Mouse (Mus musculus): Measurements from ENCODE around the gene Wdr18.

Wdr18 gene

DNA sequence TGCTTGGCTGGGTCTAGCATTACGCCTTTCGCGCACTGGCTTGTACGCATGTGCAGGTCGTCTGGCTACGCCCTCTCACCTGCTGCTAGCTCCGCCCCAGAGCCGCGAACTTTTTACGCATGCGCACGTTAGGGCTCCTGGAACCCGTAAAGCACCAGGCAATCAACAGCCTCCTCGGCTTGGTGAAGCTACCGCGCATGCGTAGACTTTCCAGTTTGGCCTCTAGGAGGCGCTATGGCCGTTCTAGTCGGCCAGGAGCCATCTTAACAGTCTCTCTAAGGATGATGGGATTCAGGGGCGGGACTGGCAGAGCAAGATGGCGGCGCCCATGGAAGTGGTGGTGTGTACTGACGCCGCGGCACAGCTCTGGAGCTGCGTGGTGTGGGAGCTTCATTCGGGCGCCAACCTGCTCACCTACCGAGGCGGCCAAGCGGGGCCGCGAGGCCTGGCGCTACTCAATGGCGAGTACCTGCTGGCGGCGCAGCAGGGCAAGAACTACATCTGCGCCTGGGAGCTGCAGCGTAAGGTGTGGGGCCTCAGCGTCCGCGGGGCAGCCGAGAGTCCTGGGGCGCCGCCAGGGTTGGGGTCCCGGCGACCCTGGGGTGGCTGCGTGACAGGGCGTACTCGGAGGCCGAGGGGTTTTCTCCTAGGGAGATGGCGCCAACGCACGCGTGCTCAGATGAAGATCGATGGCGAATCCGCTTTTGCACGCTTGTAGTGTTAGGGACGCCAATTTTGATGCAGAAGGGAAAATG lies at the start of gene Wdr18:
Wdr18 (plus strand) TSS at position 306 of the 755 bp plus-strand sequence.
- peak; percentile 99 to 100 for DNase-seq (ENCODE audit: low spot score in 2 of 2)

GRCm38 (mm10) chr10:79910556-79910955 lies 49.4 kb upstream of the Wdr18 start, which contains the start of gene Gm26602:
TSS of gene Gm26602 (plus strand) at chr10:79910856.
- DNase-seq (ENCODE audit: low spot score in 2 of 2): no peak

- no peak for DNase-seq (ENCODE audit: low spot score in 2 of 2)
Observed at GRCm38 (mm10) chr10:79912412-79912811, 47.5 kb upstream of the Wdr18 start.

DNA sequence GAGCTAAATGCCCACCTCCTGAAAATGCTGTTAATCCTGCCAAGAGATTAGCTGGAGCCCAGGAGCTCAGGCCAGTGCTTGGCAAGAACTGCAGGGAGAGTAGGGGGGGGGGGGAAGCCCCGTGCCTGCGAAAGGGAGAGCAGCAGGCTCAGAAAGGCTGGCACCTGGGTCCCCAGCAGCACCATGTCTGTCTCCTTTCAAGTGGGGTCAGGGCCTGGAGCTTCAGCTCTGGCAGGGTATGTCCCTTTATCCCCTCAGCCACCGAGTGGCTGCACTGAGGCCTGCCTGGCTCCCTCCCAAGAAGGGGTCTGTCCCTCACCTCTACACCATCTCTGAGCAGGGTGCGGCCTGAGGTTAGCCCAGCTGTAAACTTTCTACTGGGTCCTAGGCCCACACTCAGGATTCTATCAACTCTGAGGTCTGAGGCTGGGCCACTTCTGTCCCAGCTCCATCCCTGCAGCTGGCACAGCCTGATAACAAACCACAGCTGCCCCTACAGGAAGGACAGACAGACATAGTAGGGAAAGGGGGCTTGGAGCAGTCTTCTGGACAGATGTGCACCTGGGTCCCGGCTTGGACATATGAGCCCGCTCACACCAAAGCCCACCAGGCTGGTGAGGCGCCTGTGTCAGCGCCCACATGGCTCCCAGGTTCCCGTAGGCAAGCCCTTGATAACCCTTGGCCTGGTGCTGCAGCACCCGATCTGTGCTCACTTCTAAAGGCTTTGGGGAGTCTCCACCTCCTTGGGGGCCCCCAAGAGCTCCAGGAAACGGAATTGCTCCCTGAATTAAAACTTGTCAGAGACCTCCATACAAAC lies 45.6 kb upstream of the Wdr18 start:
- DNase-seq (ENCODE audit: low spot score in 2 of 2): no peak

- no peak for DNase-seq (ENCODE audit: low spot score in 2 of 2)
Observed at GRCm38 (mm10) chr10:79914948-79915596, 44.9 kb upstream of the Wdr18 start.

- no peak for DNase-seq (ENCODE audit: low spot score in 2 of 2)
Observed at GRCm38 (mm10) chr10:79916081-79916480, 43.9 kb upstream of the Wdr18 start.

GRCm38 (mm10) chr10:79916808-79917531 lies 43.0 kb upstream of the Wdr18 start, which contains the start of gene Kiss1r:
TSS of gene Kiss1r (plus strand) at chr10:79916971.
- peak in 1 of 2 experiments; percentile 76 for DNase-seq (ENCODE audit: low spot score in 2 of 2)

- DNase-seq (ENCODE audit: low spot score in 2 of 2): no peak
Observed at GRCm38 (mm10) chr10:79917532-79918100, 42.3 kb upstream of the Wdr18 start.

DNA sequence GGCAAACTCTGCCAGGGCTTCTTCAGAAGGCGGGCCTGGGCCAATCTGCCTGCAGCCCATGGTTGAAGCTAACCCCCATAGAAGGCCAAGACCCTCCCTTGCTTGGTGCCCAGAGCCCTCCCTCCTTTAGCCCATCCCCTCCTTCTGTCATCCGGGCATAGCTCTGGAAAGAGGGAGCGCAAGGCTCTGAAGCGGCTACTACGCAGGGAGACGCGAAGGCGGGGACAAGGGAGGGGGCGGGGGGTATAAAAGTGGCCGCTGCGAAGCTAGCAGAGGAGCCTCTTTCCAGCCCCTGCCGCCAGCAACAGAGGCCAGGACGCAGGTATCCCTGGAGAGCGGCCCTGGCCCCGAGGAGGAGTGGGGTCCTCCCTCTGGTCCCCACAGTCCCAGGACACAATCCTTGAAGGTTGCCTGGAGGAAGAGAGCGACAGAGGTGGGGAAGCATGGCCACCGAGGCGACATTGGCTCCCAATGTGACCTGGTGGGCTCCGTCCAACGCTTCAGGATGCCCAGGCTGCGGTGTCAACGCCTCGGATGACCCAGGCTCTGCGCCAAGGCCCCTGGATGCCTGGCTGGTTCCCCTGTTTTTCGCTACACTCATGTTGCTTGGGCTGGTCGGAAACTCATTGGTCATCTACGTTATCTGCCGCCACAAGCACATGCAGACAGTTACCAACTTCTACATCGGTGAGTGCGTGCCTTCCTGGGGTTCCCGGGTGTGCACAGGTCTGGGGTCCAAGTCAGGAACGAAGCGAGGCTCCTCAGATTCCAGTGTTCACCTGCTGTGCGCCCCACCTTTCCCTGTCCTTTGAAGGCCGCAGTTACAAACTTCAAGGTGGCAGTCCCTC lies 41.5 kb upstream of the Wdr18 start:
- DNase-seq (ENCODE audit: low spot score in 2 of 2): no peak

- no peak for DNase-seq (ENCODE audit: low spot score in 2 of 2)
Observed at GRCm38 (mm10) chr10:79919251-79919849, 40.6 kb upstream of the Wdr18 start.

GRCm38 (mm10) chr10:79920056-79920890 lies 39.7 kb upstream of the Wdr18 start:
- DNase-seq (ENCODE audit: low spot score in 2 of 2): no peak

- no peak for DNase-seq (ENCODE audit: low spot score in 2 of 2)
Observed at GRCm38 (mm10) chr10:79920958-79921535, 38.9 kb upstream of the Wdr18 start, which contains the start of gene R3hdm4. TSS of gene R3hdm4 (minus strand) at chr10:79921208.

- DNase-seq (ENCODE audit: low spot score in 2 of 2): no peak
Observed at GRCm38 (mm10) chr10:79921572-79921971, 38.4 kb upstream of the Wdr18 start.

DNA sequence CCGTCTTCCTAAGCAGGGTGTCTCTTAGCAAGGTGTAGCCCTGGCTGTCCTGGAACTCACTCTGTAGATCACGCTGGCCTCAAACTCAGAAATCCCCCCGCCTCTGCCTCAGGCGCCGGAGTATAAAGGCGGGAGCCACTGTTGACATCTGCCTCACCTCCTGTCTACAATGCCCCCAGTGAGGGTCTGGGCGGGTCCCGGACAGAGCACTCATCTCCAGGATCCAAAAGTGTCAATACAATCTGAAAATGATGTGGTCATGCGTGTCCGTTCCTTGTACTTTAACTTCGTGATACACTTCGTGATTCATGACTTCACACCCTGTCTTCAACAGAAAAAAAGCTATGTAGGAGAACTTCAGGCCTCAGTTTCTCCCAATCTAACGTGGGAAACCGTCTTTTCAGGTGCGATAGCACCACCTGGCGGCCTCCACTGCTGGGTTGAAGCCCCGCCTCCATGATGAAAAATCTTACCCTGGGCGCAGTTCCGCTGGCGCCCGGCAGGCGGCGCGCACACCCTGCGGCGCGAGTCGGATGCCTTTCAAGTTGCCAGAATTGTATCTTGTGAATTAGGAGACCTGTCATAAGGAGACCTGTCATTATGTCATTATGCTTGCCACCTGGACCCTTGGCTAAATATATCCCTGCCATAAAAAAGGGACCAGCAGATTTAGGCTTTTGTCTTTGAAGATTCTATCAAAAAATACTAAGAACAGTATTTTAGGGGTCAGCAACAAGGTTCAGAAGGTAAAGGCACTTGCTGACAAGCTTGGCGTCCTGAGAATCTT lies 34.8 kb upstream of the Wdr18 start:
- peak; percentile 74 to 97 for DNase-seq (ENCODE audit: low spot score in 2 of 2)

- no peak for DNase-seq (ENCODE audit: low spot score in 2 of 2)
Observed at GRCm38 (mm10) chr10:79925785-79926490, 34.0 kb upstream of the Wdr18 start.

DNA sequence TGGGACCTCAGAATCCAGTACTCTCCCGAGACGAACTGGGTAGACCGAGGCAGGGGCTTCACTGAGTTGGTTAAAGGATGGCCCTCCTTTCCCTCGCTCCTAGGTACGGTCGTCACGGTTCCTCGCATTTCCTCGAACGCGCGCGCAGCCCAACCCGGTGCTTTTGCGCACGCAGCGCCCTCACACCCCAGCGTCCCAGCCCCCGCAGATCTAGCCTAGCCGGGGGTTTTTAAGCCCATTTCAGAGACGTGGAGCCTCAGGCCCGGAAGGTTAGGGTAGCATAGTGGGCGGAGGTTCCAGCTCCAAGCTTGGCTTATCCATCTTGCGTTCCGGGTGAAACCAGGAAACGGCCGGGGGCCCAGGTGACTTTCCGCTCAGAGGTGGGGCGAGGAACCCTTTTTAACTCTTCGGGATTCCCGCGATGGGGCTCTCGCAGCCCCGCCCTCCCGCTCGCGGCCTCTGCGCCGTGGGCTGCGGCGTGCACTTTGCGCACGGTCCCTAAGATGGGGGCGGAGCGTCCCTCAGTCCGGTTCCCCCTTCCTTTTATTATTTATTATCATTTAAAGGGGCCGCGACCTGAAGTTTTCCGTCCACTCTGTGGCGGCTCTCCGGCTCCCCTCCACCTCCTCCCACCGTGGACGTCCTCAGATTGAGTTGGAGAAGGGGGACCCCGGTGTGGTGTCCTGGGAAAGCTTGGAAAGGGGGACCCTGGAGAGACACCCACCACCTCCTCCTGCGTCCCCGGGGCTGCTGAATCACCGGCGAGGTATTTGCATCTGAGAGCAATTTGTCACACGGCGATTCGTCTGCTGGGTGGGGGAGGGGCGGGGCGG lies 33.2 kb upstream of the Wdr18 start, which contains the start of gene Arid3a:
Arid3a (plus strand) TSS at position 553 of the 833 bp plus-strand sequence.
- peak; percentile 73 to 87 for DNase-seq (ENCODE audit: low spot score in 2 of 2)
